Mouse (Mus musculus) lung, embryonic 16.5 days (tissue): Measurements from ENCODE around the gene Tnfsfm13. TPM values are rescaled to one million over a fixed set of nuclear protein-coding genes. Genes with fewer than 3 reads are reported as not detected.

Source experiments
- ATAC-seq: fragments of 200-750 bp; cut with Nextera tagmentation; 2 replicates; pipeline ENCODE4 v1.8.0; 2017; ENCODE audit warnings: low read depth, mild to moderate bottlenecking, moderate library complexity
- H3K27ac ChIP-seq: fragments of 300-500 bp; sonication (generic); 2 replicates; pipeline ENCODE4 v1.5.1; 2014; ENCODE audit warnings: mild to moderate bottlenecking, control low read depth, low read length
- H3K27me3 ChIP-seq: fragments of 300-500 bp; sonication (generic); 2 replicates; pipeline ENCODE4 v1.6.1; 2014; ENCODE audit warnings: low read depth, low read length, mixed read lengths; ENCODE audit not compliant: control insufficient read depth, insufficient read depth
- H3K36me3 ChIP-seq: fragments of 300-500 bp; sonication (generic); 2 replicates; pipeline ENCODE4 v1.6.1; 2014; ENCODE audit warnings: low read length; ENCODE audit not compliant: control insufficient read depth, insufficient read depth
- H3K4me1 ChIP-seq: fragments of 300-500 bp; sonication (generic); replicated peaks from 2 replicates; pipeline ENCODE4 v1.6.1; 2014; ENCODE audit warnings: low read length, mixed read lengths; ENCODE audit not compliant: control insufficient read depth, insufficient read depth
- H3K4me2 ChIP-seq: fragments of 300-500 bp; sonication (generic); 2 replicates; pipeline ENCODE4 v1.6.1; 2014; ENCODE audit warnings: low read depth, low read length, control low read depth
- H3K4me3 ChIP-seq: fragments of 300-500 bp; sonication (generic); 2 replicates; pipeline ENCODE4 v1.5.1; 2014; ENCODE audit warnings: mild to moderate bottlenecking, low read length, control low read depth
- H3K9ac ChIP-seq: fragments of 300-500 bp; sonication (generic); 2 replicates; pipeline ENCODE4 v1.6.1; 2014; ENCODE audit warnings: low read length, control low read depth
- H3K9me3 ChIP-seq: fragments of 300-500 bp; sonication (generic); 2 replicates; pipeline ENCODE4 v1.6.1; 2016; ENCODE audit warnings: low read length; ENCODE audit not compliant: control insufficient read depth
- WGBS: fragments of 180-500 bp; shearing (Covaris S2); extraction: QIAGEN DNeasy Blood & Tissue Kit; methylation state at CpG from one replicate; pipeline ENCODE4 v1.1.7; 2014; 5-methylcytosine and 5-hydroxymethylcytosine counted together
- polyA plus RNA-seq: library from polyadenylated mRNA; unstranded; fragments of >200 nt; fragmentation: Nextera tagmentation; extraction: Ambion mirVana; gene quantifications from 2 replicates; pipeline ENCODE4 v1.2.1, GENCODE M21; 2015

Gene Tnfsfm13
- polyA plus RNA-seq, 1 experiment from 2014 or later, result 5.0 TPM

DNA sequence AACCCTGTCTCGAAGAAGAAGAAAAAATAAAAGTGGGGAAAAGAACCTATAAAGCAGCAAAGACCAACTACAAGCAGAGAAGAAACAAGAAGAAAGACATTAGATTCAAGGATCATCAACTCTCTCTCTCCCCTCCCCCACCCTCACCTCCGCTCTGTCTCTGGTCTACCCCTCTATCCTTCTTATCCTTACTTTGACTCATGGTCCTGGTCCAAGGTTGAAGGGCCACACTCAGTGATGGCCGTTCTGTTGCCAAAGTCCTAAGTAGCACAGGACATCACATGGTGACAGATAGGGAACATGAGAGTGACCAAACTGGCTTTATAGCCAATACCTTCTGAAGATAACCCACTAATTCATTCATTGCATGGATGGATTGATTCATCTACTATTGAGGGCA lies 1.5 kb upstream of the Tnfsfm13 start:
- H3K4me2 ChIP-seq, result no peak overlapping the region
- H3K27me3 ChIP-seq, result no peaks in the 10 kb centered on the region
- no peak for ATAC-seq
- no peak overlapping the region for H3K9ac ChIP-seq
- 90% methylated on average over 3 of the region's 3 CpGs for WGBS
- H3K4me3 ChIP-seq, result no peak overlapping the region
- no peaks in the 10 kb centered on the region for H3K36me3 ChIP-seq
- peaks cover 12% of the 10 kb centered on the region; the same call in 1 of the 2 replicates for H3K4me1 ChIP-seq
- no peak overlapping the region for H3K27ac ChIP-seq
- no peaks in the 10 kb centered on the region for H3K9me3 ChIP-seq

DNA sequence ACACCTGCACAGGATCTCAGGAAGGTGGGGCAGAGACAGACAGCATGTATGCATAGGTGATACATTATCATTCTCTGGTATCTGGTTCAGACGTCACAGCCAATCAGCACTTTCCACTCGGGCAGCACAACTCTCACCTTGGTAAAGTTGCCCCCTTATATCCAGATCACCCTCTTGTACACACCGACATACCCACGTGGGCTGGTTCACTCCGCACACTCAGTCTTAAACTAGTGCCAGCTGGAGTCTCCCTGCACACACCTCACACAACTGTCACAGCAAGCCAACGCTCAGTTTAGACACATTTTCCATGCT lies 895 bp downstream of the Tnfsfm13 start:
- H3K36me3 ChIP-seq, result no peaks in the 10 kb centered on the region
- H3K27ac ChIP-seq, result peak overlapping the region; percentile 89
- H3K9ac ChIP-seq, result peak overlapping the region; percentile 92
- no peaks in the 10 kb centered on the region for H3K9me3 ChIP-seq
- 21% methylated on average over 6 of the region's 6 CpGs for WGBS
- H3K4me2 ChIP-seq, result peak overlapping the region; percentile 95
- no peaks in the 10 kb centered on the region for H3K27me3 ChIP-seq
- H3K4me3 ChIP-seq, result peak overlapping the region; percentile 67
- peaks cover 12% of the 10 kb centered on the region; the same call in 1 of the 2 replicates for H3K4me1 ChIP-seq
- peak; percentile 29 for ATAC-seq

DNA sequence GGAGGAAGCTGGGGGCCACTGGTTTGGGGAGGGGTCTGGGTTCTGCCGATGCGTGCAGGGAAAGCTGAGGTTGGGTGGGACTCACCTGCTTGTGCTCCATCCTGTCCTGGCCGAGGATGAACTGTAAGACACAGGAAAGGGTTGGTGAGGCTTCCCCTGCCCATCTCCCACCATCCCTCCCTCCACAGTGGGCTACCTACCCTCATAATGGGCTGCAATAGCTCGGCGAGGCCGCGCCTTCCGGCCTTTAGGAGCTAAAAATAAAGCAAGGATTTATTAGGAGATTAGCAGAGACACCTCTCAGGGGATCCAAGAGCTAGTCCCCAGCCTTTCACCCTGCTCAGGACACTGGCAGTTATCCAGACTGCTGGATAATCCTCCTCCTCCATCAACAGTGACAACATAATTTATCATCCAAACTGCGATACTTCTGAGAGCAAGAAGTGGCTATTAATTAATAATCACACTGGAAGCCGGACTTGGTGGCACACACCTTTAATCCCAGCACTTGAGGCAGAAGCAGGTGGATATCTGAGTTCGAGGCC lies 2.4 kb downstream of the Tnfsfm13 start:
- no peak for ATAC-seq
- Histone ChIP-seq H3K9me3 (no peaks in the 10 kb centered on the region), H3K27me3 (no peaks in the 10 kb centered on the region), H3K27ac (no peak overlapping the region), H3K4me1 (peaks cover 12% of the 10 kb centered on the region; the same call in 1 of the 2 replicates), H3K4me2 (no peak overlapping the region), H3K9ac (no peak overlapping the region), H3K4me3 (no peak overlapping the region), H3K36me3 (no peaks in the 10 kb centered on the region)
- WGBS, result 55% methylated on average over 11 of the region's 11 CpGs

DNA sequence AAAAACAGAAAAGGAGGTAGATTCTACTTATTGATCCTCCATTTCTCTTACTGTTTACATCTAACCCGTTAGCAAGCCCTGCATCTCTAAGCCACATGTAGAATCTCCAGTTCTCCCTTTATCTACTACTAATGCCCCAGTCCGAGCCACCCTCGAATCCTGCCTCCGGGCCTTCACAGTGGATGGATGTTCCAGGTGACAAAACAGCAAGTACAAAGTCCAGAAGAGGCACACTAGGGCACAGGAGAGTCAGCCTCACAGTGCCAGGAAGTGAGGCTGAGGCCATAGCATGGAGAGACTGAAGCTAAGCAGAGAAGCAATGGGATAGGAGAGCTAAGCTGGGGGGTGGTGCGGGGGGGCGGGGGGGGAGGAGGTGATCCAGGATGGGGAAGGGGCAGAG lies 3.0 kb downstream of the Tnfsfm13 start:
- Histone ChIP-seq H3K9ac (no peak overlapping the region), H3K27ac (no peak overlapping the region), H3K4me3 (no peak overlapping the region), H3K9me3 (no peaks in the 10 kb centered on the region), H3K36me3 (no peaks in the 10 kb centered on the region), H3K4me2 (no peak overlapping the region), H3K27me3 (no peaks in the 10 kb centered on the region), H3K4me1 (peaks cover 12% of the 10 kb centered on the region; the same call in 1 of the 2 replicates)
- WGBS, result 71% methylated on average over 6 of the region's 6 CpGs
- ATAC-seq, result no peak

DNA sequence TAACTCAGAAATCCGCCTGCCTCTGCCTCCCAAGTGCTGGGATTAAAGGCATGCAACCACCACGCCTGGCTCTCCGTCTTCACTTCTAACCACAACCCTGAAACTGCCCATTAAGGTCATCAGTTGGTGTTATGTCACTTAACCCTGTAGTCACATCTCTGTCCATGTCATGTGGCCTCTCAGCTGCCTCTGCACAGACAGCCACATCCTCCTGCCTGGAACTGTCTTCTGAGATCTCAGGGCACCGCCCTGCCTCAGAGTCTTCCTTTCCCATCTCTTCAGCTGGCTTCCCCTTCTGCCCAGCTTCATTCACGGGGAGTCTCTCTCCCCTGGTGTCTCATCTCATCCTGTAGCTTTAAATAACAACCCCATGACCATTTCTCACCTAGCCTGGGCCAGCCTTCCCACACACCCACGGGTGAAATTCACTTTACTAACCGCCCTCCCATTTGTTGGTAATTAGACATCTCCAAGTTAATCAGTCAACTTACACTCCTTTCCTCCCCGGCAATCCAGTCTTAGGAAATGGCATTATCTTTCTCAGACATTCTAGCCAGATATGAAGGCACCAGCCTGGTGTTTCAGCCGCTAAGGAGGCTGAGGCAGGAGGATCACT lies 3.6 kb downstream of the Tnfsfm13 start:
- no peak for ATAC-seq
- 64% methylated on average over 9 of the region's 9 CpGs for WGBS

DNA sequence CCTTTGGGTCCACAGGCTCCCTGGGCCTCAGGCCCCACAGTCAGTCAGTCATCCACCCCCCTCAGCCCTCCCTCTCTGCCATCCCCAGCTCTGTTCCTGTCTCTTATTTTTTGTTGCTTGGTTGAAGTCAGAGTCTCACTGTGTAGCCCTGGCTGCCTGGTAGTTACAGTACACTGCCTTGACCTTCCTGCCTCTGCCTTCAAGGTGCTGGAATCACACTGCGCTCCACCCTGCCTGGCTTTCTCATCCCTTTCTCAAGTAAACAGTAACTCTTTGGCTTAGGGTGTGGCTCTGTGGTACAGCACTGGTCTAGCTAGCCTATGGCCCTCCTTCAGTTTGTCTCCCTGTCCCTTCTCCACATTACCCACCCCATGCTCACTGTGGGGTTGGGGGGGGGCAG lies 6.0 kb downstream of the Tnfsfm13 start:
- H3K9me3 ChIP-seq, result no peaks in the 10 kb centered on the region
- H3K4me3 ChIP-seq, result no peak overlapping the region
- no peak overlapping the region for H3K27ac ChIP-seq
- H3K36me3 ChIP-seq, result no peaks in the 10 kb centered on the region
- H3K27me3 ChIP-seq, result no peaks in the 10 kb centered on the region
- H3K4me2 ChIP-seq, result no peak overlapping the region
- 84% methylated on average over 1 of the region's 1 CpGs for WGBS
- no peak for ATAC-seq
- H3K9ac ChIP-seq, result no peak overlapping the region
- peaks cover 22% of the 10 kb centered on the region for H3K4me1 ChIP-seq

More for the DNA sequence above, 3.6 kb downstream of the Tnfsfm13 start:
- Histone ChIP-seq H3K27me3 (no peaks in the 10 kb centered on the region), H3K4me2 (no peak overlapping the region), H3K9ac (no peak overlapping the region), H3K4me3 (no peak overlapping the region), H3K4me1 (peaks cover 12% of the 10 kb centered on the region; the same call in 1 of the 2 replicates), H3K36me3 (no peaks in the 10 kb centered on the region), H3K9me3 (no peaks in the 10 kb centered on the region), H3K27ac (no peak overlapping the region)

DNA sequence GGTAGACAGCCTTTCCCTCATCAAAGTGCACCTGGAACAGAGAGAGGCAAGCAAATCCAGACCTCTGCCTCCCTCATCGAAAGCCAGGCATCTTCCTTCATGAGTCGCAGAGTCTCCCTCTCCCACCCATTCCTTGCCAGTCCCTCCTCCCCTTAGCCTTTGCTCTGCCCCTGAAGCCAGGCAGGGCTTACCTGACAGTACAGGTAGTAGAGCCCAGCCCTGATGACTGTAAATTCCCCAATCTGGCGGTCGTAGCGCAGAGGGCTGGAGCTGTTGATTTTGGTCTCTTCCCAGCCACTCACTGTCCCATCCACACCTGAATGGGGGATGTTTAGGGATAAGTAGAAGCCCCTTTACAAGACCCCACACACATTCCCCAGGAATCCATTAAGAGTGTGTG lies 8.8 kb downstream of the Tnfsfm13 start:
- no peaks in the 10 kb centered on the region for H3K36me3 ChIP-seq
- no peak for ATAC-seq
- peaks cover 33% of the 10 kb centered on the region for H3K4me1 ChIP-seq
- H3K9ac ChIP-seq, result peak overlapping the region; percentile 50
- no peak overlapping the region for H3K4me3 ChIP-seq
- 58% methylated on average over 5 of the region's 5 CpGs for WGBS
- H3K4me2 ChIP-seq, result no peak overlapping the region
- peak overlapping the region; percentile 95; the same call in 1 of the 2 replicates for H3K27ac ChIP-seq
- H3K9me3 ChIP-seq, result no peaks in the 10 kb centered on the region
- no peaks in the 10 kb centered on the region for H3K27me3 ChIP-seq

DNA sequence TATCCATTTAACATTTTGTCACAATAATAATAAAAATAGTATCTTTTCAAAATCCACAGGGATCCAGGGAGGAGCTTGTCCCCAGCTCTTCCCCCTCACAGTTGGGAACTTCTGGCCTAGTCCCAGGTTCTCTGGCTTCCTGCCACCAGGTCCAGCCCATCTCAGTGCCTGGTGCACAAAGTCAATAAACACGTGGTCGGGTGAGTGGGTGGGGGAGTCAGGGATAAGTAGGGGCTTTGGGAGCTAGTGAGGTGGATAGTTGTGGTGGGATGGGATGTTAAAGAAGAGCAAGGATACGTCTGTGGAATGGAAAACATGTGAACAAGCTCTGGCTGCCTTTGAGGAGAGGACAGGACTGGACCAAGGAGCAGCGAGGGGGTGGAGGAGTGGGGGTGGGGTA lies 9.5 kb downstream of the Tnfsfm13 start:
- peak overlapping the region; percentile 50 for H3K9ac ChIP-seq
- 0 out of 2 replicates have a peak overlapping the region, but pooled peaks have one; percentile 2 for H3K4me3 ChIP-seq
- peak overlapping the region; percentile 24 for H3K4me2 ChIP-seq
- H3K36me3 ChIP-seq, result no peaks in the 10 kb centered on the region
- 4% methylated on average over 4 of the region's 4 CpGs for WGBS
- H3K4me1 ChIP-seq, result peaks cover 33% of the 10 kb centered on the region
- 0 out of 2 replicates have a peak, but pooled peaks have one; percentile 18 for ATAC-seq
- no peaks in the 10 kb centered on the region for H3K27me3 ChIP-seq
- peak overlapping the region; percentile 95 for H3K27ac ChIP-seq
- no peaks in the 10 kb centered on the region for H3K9me3 ChIP-seq

DNA sequence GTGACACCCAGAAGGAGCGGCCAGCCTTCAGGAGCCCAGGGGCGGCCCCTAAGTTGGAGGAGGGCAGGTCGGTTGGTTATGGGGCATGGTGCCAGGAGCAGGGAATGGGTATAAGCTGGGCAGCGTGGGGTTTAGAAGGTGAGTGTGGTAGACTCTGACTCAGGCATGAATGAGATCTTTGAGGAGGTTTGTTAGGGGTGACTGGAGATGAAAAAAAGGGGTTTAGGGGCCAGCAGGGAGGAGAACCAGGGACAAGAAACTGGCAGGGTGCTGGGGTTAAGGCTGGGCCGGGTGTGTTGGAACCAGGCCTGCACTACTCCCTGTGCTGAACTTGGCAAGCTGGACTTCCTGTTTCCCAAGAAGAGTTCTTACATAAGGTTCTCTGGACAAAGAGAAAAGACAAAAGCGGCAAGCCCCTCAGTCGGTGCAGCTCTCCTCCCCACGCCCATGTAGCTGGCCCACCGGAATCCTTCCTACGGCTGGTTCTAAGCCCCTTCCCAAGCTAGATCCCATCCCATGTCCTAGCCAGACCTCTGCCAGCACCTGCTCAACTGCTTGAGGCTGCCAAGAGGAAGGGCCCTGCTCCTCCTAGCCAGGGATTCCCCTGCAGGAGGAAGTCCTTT lies 10.3 kb downstream of the Tnfsfm13 start, which contains the start of gene Tnfsf13:
Gene Tnfsf13, minus strand, starts transcription at position 259 of the 623 bp plus-strand sequence.
- H3K4me1 ChIP-seq, result peaks cover 39% of the 10 kb centered on the region
- peak within 1 kb of the TSS; percentile 63 for H3K9ac ChIP-seq
- H3K36me3 ChIP-seq, result no peaks in the 10 kb centered on the region
- 34% methylated on average over 10 of the region's 10 CpGs for whole genome bisulfite sequencing
- H3K9me3 ChIP-seq, result no peaks in the 10 kb centered on the region
- peak within 1 kb of the TSS; percentile 41 for H3K4me2 ChIP-seq
- peak; percentile 57 for ATAC-seq
- H3K27me3 ChIP-seq, result no peaks in the 10 kb centered on the region
- peak within 1 kb of the TSS; percentile 95 for H3K27ac ChIP-seq
- H3K4me3 ChIP-seq, result peak within 1 kb of the TSS; percentile 14; the same call in 1 of the 2 replicates
